Mouse (Mus musculus): ENCODE results near the gene Tmem243.

DNA sequence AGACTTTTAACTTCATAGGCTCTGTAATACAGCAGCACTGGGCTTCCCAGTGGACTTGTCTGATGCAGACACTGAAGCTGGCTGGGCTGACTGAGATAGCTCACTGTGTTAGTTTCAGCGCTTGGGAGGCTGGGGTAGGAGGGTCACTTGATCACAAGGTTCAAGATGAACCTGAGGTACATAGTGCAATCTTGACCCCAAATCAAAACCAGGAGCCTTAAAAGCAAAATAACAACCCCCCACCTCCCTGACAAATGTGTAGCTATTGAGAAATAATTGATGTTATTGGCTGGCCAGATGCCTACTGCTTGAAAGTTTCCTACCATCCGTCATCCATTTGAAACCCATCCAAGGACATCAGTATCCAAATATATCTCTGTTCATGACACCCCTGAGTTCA is 2.2 kb downstream of the Tmem243 start:
- TF ChIP-seq CTCF (IDR thresholded peaks at IDR 0.05; ENCODE audit: control insufficient read depth, insufficient read depth, low read length) (no peak), POLR2A (IDR thresholded peaks at IDR 0.05; ENCODE audit: borderline replicate concordance, control insufficient read depth, low read depth, low read length) (no peak)

All from bone marrow, adult 2 months (tissue).